Mouse (Mus musculus) bone marrow macrophage, adult 2 months (primary cell): ENCODE results near the gene Hes2.
A peak's percentile ranks its signal among the peaks of the same experiment; 100 is the strongest.

ENCODE experiments used
- CTCF ChIP-seq: IDR thresholded peaks from 2 replicates; pipeline ENCODE4 v1.5.1; 2012; ENCODE audit warnings: low read depth, mild to moderate bottlenecking, low read length, moderate library complexity
- POLR2A ChIP-seq: IDR thresholded peaks from 2 replicates; pipeline ENCODE4 v1.6.1; 2012; ENCODE audit warnings: mild to moderate bottlenecking, low read depth, low read length, borderline replicate concordance

DNA sequence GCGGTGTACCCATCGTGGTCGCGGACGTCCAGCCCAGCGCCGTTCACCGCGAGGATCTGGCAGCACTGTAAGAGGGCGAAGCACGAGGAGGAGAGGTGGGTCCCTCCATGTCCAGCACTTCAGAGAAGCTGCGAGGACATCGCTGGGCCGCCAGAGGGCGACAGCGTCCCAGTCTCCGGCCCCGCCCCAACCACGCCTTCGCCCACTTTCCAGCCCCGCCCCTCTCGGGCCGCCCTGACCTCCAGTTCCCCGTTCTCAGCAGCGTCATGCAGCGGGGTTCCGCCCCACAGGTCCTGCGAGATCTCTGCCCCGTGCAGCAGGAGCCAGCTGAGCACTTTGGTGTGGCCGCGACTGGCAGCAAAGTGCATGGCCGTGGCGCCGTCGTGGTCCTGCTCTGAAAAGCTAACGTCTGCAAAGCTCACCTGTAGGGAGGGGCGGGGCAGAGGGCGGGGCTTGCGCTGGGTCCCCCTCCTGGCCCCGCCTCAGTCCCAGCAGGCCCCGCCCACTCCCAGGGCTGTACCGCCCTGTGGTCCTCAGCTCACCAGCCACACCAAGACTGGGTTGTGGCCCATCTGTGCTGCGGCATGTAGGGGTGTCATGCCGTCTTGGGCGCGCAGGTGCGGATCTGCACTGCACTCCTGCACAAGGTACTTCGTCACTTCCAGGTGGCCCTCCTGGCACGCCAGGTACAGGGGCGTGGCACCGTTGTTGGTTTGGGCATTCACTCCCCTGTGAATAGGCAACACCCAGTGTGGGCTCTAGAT, 20.0 kb upstream of the Hes2 start:
- peak; percentile 59 for TF ChIP-seq CTCF
- no peak for TF ChIP-seq POLR2A
